Mouse (Mus musculus) lung, postnatal 36 days (tissue): ENCODE measurements around the gene Id1.

Experiments
- DNase-seq: peaks from one replicate; pipeline ENCODE4 v3.0.0; 2022; ENCODE audit warnings: mixed read lengths

Id1 gene

DNA sequence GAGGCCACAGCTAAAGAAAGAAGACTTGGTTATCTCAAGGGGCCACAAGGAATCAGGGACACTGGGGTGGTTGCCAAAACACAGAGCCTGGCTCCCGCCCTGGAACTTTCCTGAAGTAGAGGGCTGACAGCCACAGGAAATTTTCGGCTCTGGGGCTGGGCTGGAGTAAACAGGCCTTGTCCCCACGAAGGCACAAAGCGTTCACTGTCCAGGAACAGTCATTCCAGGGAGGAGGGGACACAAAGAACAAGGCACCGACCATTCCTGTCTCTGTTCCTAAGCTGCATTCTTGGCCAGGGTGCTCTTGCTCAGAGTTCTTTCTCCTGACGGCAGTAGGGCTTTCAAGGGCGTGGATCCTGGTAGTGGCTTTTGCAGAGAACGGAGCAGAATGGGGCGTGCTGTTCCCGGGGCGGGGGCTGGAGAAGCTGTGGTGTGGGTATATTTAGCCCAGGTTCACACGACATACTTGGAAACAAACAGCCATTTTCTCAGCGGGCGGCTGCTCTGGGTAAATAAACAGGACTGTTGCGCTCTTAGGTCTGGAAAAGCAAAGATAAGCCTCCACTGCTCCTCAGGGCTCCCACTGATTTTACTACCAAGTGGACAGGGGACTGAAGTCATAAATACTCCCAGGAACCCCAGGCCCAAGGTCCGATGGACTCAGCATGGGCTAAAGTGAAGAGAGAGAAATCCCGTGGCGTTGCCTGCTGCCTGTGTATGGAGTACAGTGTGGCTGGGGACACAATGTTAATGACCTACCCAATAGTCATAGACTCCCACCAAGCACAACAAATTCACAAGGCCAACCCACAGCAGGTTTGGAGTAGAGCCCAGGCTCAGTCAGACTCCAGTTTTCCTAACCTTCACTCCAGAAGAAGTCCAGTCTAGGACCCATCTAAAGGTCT, 49.6 kb downstream of the Id1 start:
- peak; percentile 96 for DNase-seq
